Comparison of ENCODE assay signal across 28 mouse cellular contexts in the genomic region with DNA sequence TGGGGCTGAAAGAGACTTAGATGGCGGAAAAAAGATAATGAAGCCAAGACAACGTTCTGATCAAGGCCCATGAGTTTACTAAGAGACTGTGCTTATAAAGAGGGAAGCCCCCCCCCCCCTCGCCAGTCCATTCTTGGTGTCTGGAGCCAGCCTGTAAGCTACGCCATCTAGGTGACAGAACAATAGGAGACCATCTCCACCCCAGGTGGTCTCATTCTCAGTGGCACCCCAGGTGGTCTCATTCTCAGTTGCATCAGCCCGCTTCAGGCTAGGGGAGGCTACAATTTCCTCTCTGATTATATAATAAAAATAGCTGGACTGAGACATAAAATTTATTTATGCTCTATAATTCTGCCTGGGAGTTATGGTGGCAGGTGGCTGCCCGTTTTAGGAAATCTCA. TPM values are rescaled to one million over a fixed set of nuclear protein-coding genes. Genes with fewer than 3 reads are reported as not detected.
DNase-seq lines count a peak whose midpoint lies in the region; ATAC-seq and TF ChIP-seq lines count a peak whose summit lies in the region.
"Had no signal": no experiment of that assay in that cellular context is flagged by ENCODE, and none has a peak within 500 bp of the region (broad histone marks: within the 10 kb centered on the region; RNA-seq: fewer than 3 reads in every experiment).

No protein-coding gene starts in this region.

- no peak overlapping the region for H3K9ac ChIP-seq in kidney, embryonic 15.5 days
- H3K9ac ChIP-seq: embryonic facial prominence, embryonic 13.5 days; embryonic facial prominence, embryonic 15.5 days; forebrain, embryonic 12.5 days had no signal

- DNase-seq in ES-CJ7 (ENCODE audit: low read depth, low spot score), result peak; percentile 81
- DNase-seq in R1 (ENCODE audit: low read depth, low spot score), result peak; percentile 63
- no peak for DNase-seq in lung, postnatal 25 days (ENCODE audit: low spot score)
- DNase-seq in heart, postnatal 36 days, result no peak
- DNase-seq: adrenal gland, adult 8-10 months; adrenal gland, postnatal 14 days; adrenal gland, postnatal 36 days; B cell, adult 2 months; cerebellum, adult 11-12 months; cerebellum, adult 2 months; cerebellum, adult 9-11 months; cerebellum, postnatal 14 days; cerebellum, postnatal 36 days; embryo, embryonic 11 days had no signal

- H3K36me3 ChIP-seq in E14TG2a.4 (ENCODE audit: insufficient read depth, low read length), result peaks cover 45% of the 10 kb centered on the region
- no peaks in the 10 kb centered on the region for H3K36me3 ChIP-seq in kidney, embryonic 15.5 days
- H3K36me3 ChIP-seq: embryonic facial prominence, embryonic 15.5 days; G1E had no signal

- no peak overlapping the region for H3K27ac ChIP-seq in kidney, embryonic 15.5 days
- H3K27ac ChIP-seq: embryonic facial prominence, embryonic 13.5 days; embryonic facial prominence, embryonic 15.5 days; forebrain, embryonic 10.5 days; forebrain, embryonic 12.5 days had no signal

- H3K4me1 ChIP-seq in E14TG2a.4 (replicated peaks; ENCODE audit: low read depth, low read length), result peaks cover 41% of the 10 kb centered on the region
- H3K4me1 ChIP-seq in kidney, embryonic 15.5 days, result no peaks in the 10 kb centered on the region
- H3K4me1 ChIP-seq: embryonic facial prominence, embryonic 13.5 days; embryonic facial prominence, embryonic 15.5 days; forebrain, embryonic 10.5 days; forebrain, embryonic 12.5 days had no signal

- 74% methylated on average over 6 of the region's 6 CpGs for WGBS in kidney, embryonic 15.5 days

- no peak for ATAC-seq in kidney, embryonic 15.5 days (replicated peaks; ENCODE audit: low FRiP score)
- ATAC-seq: activated CD4-positive, CD25-positive, alpha-beta regulatory T cell, adult 4 months; CD4-positive, CD25-positive, alpha-beta regulatory T cell, adult 4 months; forebrain, embryonic 14.5 days; forebrain, embryonic 16.5 days; Patski had no signal

- intact Hi-C loops in heart, postnatal 36 days (cut with DNase I), result no loop called here

- H3K4me2 ChIP-seq in kidney, embryonic 15.5 days, result no peak overlapping the region
- H3K4me2 ChIP-seq: embryonic facial prominence, embryonic 13.5 days; embryonic facial prominence, embryonic 15.5 days; forebrain, embryonic 12.5 days had no signal

- peak overlapping the region; percentile 50 for H3K4me3 ChIP-seq in E14TG2a.4 (replicated peaks; ENCODE audit: low read length)
- no peak overlapping the region for H3K4me3 ChIP-seq in kidney, embryonic 15.5 days (replicated peaks)
- H3K4me3 ChIP-seq: embryonic facial prominence, embryonic 13.5 days; embryonic facial prominence, embryonic 15.5 days; erythroblast, embryonic 14.5 days; forebrain, embryonic 10.5 days; forebrain, embryonic 12.5 days had no signal

- TF ChIP-seq CTCF in E14TG2a.4 (conservative IDR thresholded peaks at IDR 0.05; ENCODE audit: low read length), result no peak

- no peaks in the 10 kb centered on the region for H3K9me3 ChIP-seq in E14TG2a.4 (ENCODE audit: low read length)
- peaks cover 5% of the 10 kb centered on the region; the same call in 1 of the 2 replicates for H3K9me3 ChIP-seq in kidney, embryonic 15.5 days (replicated peaks)
- H3K9me3 ChIP-seq: G1E had no signal

- H3K27me3 ChIP-seq in E14TG2a.4 (ENCODE audit: insufficient read depth, low read length), result no peaks in the 10 kb centered on the region
- H3K27me3 ChIP-seq in kidney, embryonic 15.5 days, result no peaks in the 10 kb centered on the region
- H3K27me3 ChIP-seq: CH12.LX; embryonic facial prominence, embryonic 13.5 days; embryonic facial prominence, embryonic 15.5 days; forebrain, embryonic 12.5 days; Patski had no signal

RNA-seq across cellular contexts. Expression of a gene that starts 22.0 kb away (rescaled TPM):
- 1.8 and 2.4 TPM in 2 replicates for polyA plus RNA-seq in kidney, embryonic 15.5 days (2015; fragmentation: Nextera tagmentation; extraction: Ambion mirVana)
- 1 to 10 TPM; 1.6 to 2.4 TPM for total RNA-seq in heart, postnatal 36 days (2021)
- polyA plus RNA-seq: erythroblast, embryonic 14.5 days had no signal

RNA-seq across cellular contexts. Expression of a gene that starts 55.7 kb away (rescaled TPM):
- polyA plus RNA-seq in kidney, embryonic 15.5 days (2015; fragmentation: Nextera tagmentation; extraction: Ambion mirVana), result 55.2 and 58.1 TPM in 2 replicates
- 1 to 10 TPM; 5.3 to 5.5 TPM for total RNA-seq in heart, postnatal 36 days (2021)

Comparison
In these comparisons a context has a peak if more than half of its experiments do, and no peak if none do; other contexts are left out.
1. DNase-seq: peak in ES-CJ7 (single experiment) and R1 (single experiment); none in lung, postnatal 25 days (single experiment) and heart, postnatal 36 days (0 of 2).